Mouse (Mus musculus) bone marrow, adult 2 months (tissue): ENCODE results near the gene Trub1.

Experiments used
- CTCF ChIP-seq: fragments of 200-500 bp; IDR thresholded peaks from 2 replicates; pipeline ENCODE4 v1.5.1; 2011; ENCODE audit warnings: low read length, control low read depth; ENCODE audit not compliant: control insufficient read depth, insufficient read depth
- POLR2A ChIP-seq: fragments of 200-500 bp; IDR thresholded peaks from 2 replicates; pipeline ENCODE4 v1.6.1; 2011; ENCODE audit warnings: low read depth, mild to moderate bottlenecking, control low read depth, low read length, borderline replicate concordance; ENCODE audit not compliant: control insufficient read depth

DNA sequence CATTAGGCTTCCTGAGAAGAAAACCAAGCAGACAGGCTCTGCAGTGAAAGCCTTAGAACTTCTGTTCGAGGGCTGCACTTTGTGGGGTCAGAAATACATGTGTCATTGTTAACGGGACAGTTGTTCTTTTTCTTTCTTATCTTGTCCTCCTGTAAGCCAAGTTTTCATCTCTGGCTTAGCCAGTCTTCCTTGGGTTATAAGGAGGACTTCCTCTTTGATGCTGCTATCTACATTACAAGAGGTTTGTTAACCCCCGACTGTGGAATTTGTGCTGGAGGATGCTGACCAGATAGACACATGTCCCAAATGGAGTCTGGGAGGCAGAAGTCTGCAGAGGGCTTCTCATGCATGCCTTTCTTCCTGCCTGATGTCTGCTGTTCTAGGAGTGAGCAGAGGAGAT, 39.5 kb upstream of the Trub1 start:
- TF ChIP-seq POLR2A (no peak), CTCF (no peak)
